Mouse (Mus musculus) stomach, embryonic 16.5 days (tissue): ENCODE data around the gene Utrn. TPM values are rescaled to one million over a fixed set of nuclear protein-coding genes. Genes with fewer than 3 reads are reported as not detected.

Experiments used
- ATAC-seq: fragments of 200-750 bp; cut with Nextera tagmentation; 2 replicates; pipeline ENCODE4 v1.8.0; 2017; ENCODE audit warnings: moderate number of reproducible peaks, moderate TSS enrichment; ENCODE audit not compliant: insufficient read depth, low FRiP score
- H3K27ac ChIP-seq: fragments of 300-500 bp; sonication (generic); 2 replicates; pipeline ENCODE4 v1.5.1; 2014; ENCODE audit warnings: low read length
- H3K27me3 ChIP-seq: fragments of 300-500 bp; sonication (generic); 2 replicates; pipeline ENCODE4 v1.6.1; 2014; ENCODE audit warnings: low read length, control low read depth, mixed read lengths; ENCODE audit not compliant: control insufficient read depth, insufficient read depth
- H3K36me3 ChIP-seq: fragments of 300-500 bp; sonication (generic); 2 replicates; pipeline ENCODE4 v1.6.1; 2014; ENCODE audit warnings: low read length; ENCODE audit not compliant: control insufficient read depth, insufficient read depth
- H3K4me1 ChIP-seq: fragments of 300-500 bp; sonication (generic); 2 replicates; pipeline ENCODE4 v1.6.1; 2014; ENCODE audit warnings: low read length, control low read depth, mixed read lengths; ENCODE audit not compliant: control insufficient read depth, insufficient read depth
- H3K4me2 ChIP-seq: fragments of 300-500 bp; sonication (generic); 2 replicates; pipeline ENCODE4 v1.6.1; 2014; ENCODE audit warnings: low read depth, low read length, mixed read lengths
- H3K4me3 ChIP-seq: fragments of 300-500 bp; sonication (generic); replicated peaks from 2 replicates; pipeline ENCODE4 v1.5.1; 2014; ENCODE audit warnings: mild to moderate bottlenecking, low read length
- H3K9ac ChIP-seq: fragments of 300-500 bp; sonication (generic); 2 replicates; pipeline ENCODE4 v1.6.1; 2014; ENCODE audit warnings: low read length
- H3K9me3 ChIP-seq: fragments of 300-500 bp; sonication (generic); replicated peaks from 2 replicates; pipeline ENCODE4 v1.6.1; 2016; ENCODE audit warnings: low read length, control low read depth; ENCODE audit not compliant: control insufficient read depth
- WGBS: fragments of 180-500 bp; shearing (Covaris S2); extraction: QIAGEN DNeasy Blood & Tissue Kit; methylation state at CpG from one replicate; pipeline ENCODE4 v1.1.7; 2014; 5-methylcytosine and 5-hydroxymethylcytosine counted together
- polyA plus RNA-seq: library from polyadenylated mRNA; unstranded; fragments of >200 nt; fragmentation: Nextera tagmentation; extraction: Ambion mirVana; gene quantifications from 2 replicates; pipeline ENCODE4 v1.2.1, GENCODE M21; 2015

The Utrn gene
- polyA plus RNA-seq, 1 experiment from 2014 or later = 72.0 TPM

- no peak overlapping the region for H3K9ac ChIP-seq
- WGBS = 45% methylated on average over 4 of the region's 4 CpGs
These were observed 296.4 kb downstream of the Utrn start for GRCm38 (mm10) chr10:12572759-12573158.

GRCm38 (mm10) chr10:12564425-12564824 is 304.7 kb downstream of the Utrn start:
- 62% methylated on average over 4 of the region's 4 CpGs for WGBS
- H3K36me3 ChIP-seq = no peaks in the 10 kb centered on the region
- no peaks in the 10 kb centered on the region for H3K27me3 ChIP-seq
- no peak overlapping the region for H3K27ac ChIP-seq
- ATAC-seq = no peak
- peaks cover 3% of the 10 kb centered on the region for H3K4me1 ChIP-seq
- H3K9ac ChIP-seq = no peak overlapping the region
- no peak overlapping the region for H3K4me3 ChIP-seq
- no peaks in the 10 kb centered on the region for H3K9me3 ChIP-seq
- H3K4me2 ChIP-seq = no peak overlapping the region

More at GRCm38 (mm10) chr10:12572759-12573158, 296.4 kb downstream of the Utrn start:
- no peak for ATAC-seq
- Histone ChIP-seq H3K27ac (no peak overlapping the region), H3K4me1 (0 out of 2 replicates have a peak, but pooled peaks cover 3% of the 10 kb centered on the region), H3K27me3 (no peaks in the 10 kb centered on the region), H3K36me3 (no peaks in the 10 kb centered on the region), H3K9me3 (no peaks in the 10 kb centered on the region), H3K4me3 (no peak overlapping the region), H3K4me2 (no peak overlapping the region)

- no peak overlapping the region for H3K27ac ChIP-seq
- no peak overlapping the region for H3K4me2 ChIP-seq
- H3K9me3 ChIP-seq = no peaks in the 10 kb centered on the region
- WGBS = 41% methylated on average over 5 of the region's 5 CpGs
- H3K4me3 ChIP-seq = no peak overlapping the region
- no peaks in the 10 kb centered on the region for H3K27me3 ChIP-seq
- H3K9ac ChIP-seq = no peak overlapping the region
- H3K4me1 ChIP-seq = peaks cover 3% of the 10 kb centered on the region; the same call in 1 of the 2 replicates
- ATAC-seq = peak; percentile 13; the same call in 1 of the 2 replicates
- no peaks in the 10 kb centered on the region for H3K36me3 ChIP-seq
These were observed 310.4 kb downstream of the Utrn start for GRCm38 (mm10) chr10:12558810-12559209.

GRCm38 (mm10) chr10:12554090-12554718 is 315.0 kb downstream of the Utrn start:
- no peak overlapping the region for H3K4me3 ChIP-seq
- no peak for ATAC-seq
- no peaks in the 10 kb centered on the region for H3K27me3 ChIP-seq
- H3K9me3 ChIP-seq = no peaks in the 10 kb centered on the region
- H3K27ac ChIP-seq = no peak overlapping the region
- H3K9ac ChIP-seq = no peak overlapping the region
- H3K4me2 ChIP-seq = no peak overlapping the region
- whole genome bisulfite sequencing = 60% methylated on average over 2 of the region's 2 CpGs
- H3K36me3 ChIP-seq = no peaks in the 10 kb centered on the region
- H3K4me1 ChIP-seq = peaks cover under 1% of the 10 kb centered on the region; the same call in 1 of the 2 replicates

GRCm38 (mm10) chr10:12552890-12553278 is 316.3 kb downstream of the Utrn start:
- Histone ChIP-seq H3K27ac (no peak overlapping the region), H3K4me2 (no peak overlapping the region), H3K36me3 (no peaks in the 10 kb centered on the region), H3K9me3 (no peaks in the 10 kb centered on the region), H3K9ac (no peak overlapping the region), H3K27me3 (no peaks in the 10 kb centered on the region), H3K4me3 (no peak overlapping the region), H3K4me1 (peaks cover 12% of the 10 kb centered on the region)
- 61% methylated on average over 5 of the region's 5 CpGs for WGBS
- ATAC-seq = no peak

- Histone ChIP-seq H3K4me2 (no peak overlapping the region), H3K4me3 (no peak overlapping the region), H3K27me3 (no peaks in the 10 kb centered on the region), H3K9ac (no peak overlapping the region), H3K9me3 (no peaks in the 10 kb centered on the region), H3K4me1 (peaks cover 13% of the 10 kb centered on the region), H3K27ac (no peak overlapping the region), H3K36me3 (no peaks in the 10 kb centered on the region)
- WGBS = 55% methylated on average over 11 of the region's 11 CpGs
- no peak for ATAC-seq
These were observed 316.8 kb downstream of the Utrn start for GRCm38 (mm10) chr10:12552196-12552889.

GRCm38 (mm10) chr10:12551735-12552134 is 317.4 kb downstream of the Utrn start:
- Histone ChIP-seq H3K27ac (no peak overlapping the region), H3K9ac (no peak overlapping the region), H3K4me2 (no peak overlapping the region), H3K9me3 (no peaks in the 10 kb centered on the region), H3K36me3 (no peaks in the 10 kb centered on the region), H3K4me1 (peaks cover 17% of the 10 kb centered on the region), H3K27me3 (no peaks in the 10 kb centered on the region), H3K4me3 (no peak overlapping the region)
- no peak for ATAC-seq
- WGBS = 71% methylated on average over 5 of the region's 5 CpGs

GRCm38 (mm10) chr10:12549945-12550540 is 319.1 kb downstream of the Utrn start:
- Histone ChIP-seq H3K4me1 (peaks cover 20% of the 10 kb centered on the region), H3K9ac (no peak overlapping the region), H3K4me3 (no peak overlapping the region), H3K36me3 (no peaks in the 10 kb centered on the region), H3K9me3 (no peaks in the 10 kb centered on the region), H3K4me2 (no peak overlapping the region), H3K27ac (no peak overlapping the region), H3K27me3 (no peaks in the 10 kb centered on the region)
- peak; percentile 50; the same call in 1 of the 2 replicates for ATAC-seq
- WGBS = 26% methylated on average over 1 of the region's 1 CpGs

- Histone ChIP-seq H3K4me2 (peak overlapping the region; percentile 74; the same call in 1 of the 2 replicates), H3K9ac (no peak overlapping the region), H3K4me1 (peaks cover 20% of the 10 kb centered on the region), H3K4me3 (no peak overlapping the region), H3K9me3 (no peaks in the 10 kb centered on the region), H3K27me3 (no peaks in the 10 kb centered on the region), H3K36me3 (no peaks in the 10 kb centered on the region), H3K27ac (no peak overlapping the region)
- WGBS = 37% methylated on average over 5 of the region's 5 CpGs
- ATAC-seq = no peak
These were observed 319.9 kb downstream of the Utrn start for GRCm38 (mm10) chr10:12549261-12549660.
